Mouse (Mus musculus) cerebellum, adult 9-10 months (tissue): ENCODE results near the gene Myo10.
"Not testable (repeated sequence)": the region's sequence is repeated elsewhere in the genome, so short reads cannot be mapped to it uniquely, and the experiment has no call there.

Source experiments
- DNase-seq: peaks from one replicate; pipeline ENCODE4 v3.0.0; 2022

The Myo10 gene

GRCm38 (mm10) chr15:25694749-25695148, 72.4 kb downstream of the Myo10 start:
- DNase-seq: no peak

GRCm38 (mm10) chr15:25695253-25695652, 72.9 kb downstream of the Myo10 start:
- DNase-seq: no peak

DNA sequence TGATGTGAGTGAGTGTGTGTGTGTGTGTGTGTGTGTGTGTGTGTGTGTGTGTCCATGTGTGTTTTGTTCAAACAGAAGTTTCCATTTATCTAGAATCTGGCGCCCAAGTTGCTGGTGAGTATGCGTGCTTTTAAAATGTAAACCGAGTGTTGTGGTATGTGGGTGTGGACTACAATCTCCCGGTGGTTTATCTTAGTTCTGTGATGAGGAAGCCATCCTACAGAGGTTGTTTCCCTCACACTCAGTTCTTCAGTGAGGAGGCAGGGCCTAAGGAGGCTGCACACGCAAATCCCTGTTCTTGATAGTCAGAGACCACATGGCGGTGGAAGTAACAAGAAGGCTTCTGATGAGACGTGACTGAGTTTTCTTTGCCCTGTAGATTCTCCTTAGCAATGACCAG, 73.6 kb downstream of the Myo10 start:
- DNase-seq: no peak

- DNase-seq: peak; percentile 67
Observed at GRCm38 (mm10) chr15:25696660-25697059, 74.3 kb downstream of the Myo10 start.

GRCm38 (mm10) chr15:25699032-25699557, 76.8 kb downstream of the Myo10 start:
- DNase-seq: no peak

DNA sequence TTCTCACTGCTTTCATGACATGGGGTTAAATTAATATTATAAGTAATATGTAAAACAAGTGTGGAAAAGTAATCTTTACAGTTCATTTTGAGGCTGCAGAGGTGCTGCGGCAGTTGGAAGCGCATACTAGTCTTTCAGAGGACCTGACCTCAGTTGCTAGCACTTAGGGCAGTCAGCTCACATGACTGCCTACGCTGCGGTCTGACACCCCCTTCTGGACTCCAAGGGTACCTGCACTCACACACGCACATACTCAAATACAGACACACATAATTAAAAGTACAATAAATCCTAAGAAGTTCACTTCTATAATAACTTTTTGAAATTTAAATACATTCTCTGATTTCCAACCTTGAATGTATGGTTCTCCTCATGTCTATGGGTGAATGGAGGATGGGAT, 80.3 kb downstream of the Myo10 start:
- DNase-seq: no peak

DNA sequence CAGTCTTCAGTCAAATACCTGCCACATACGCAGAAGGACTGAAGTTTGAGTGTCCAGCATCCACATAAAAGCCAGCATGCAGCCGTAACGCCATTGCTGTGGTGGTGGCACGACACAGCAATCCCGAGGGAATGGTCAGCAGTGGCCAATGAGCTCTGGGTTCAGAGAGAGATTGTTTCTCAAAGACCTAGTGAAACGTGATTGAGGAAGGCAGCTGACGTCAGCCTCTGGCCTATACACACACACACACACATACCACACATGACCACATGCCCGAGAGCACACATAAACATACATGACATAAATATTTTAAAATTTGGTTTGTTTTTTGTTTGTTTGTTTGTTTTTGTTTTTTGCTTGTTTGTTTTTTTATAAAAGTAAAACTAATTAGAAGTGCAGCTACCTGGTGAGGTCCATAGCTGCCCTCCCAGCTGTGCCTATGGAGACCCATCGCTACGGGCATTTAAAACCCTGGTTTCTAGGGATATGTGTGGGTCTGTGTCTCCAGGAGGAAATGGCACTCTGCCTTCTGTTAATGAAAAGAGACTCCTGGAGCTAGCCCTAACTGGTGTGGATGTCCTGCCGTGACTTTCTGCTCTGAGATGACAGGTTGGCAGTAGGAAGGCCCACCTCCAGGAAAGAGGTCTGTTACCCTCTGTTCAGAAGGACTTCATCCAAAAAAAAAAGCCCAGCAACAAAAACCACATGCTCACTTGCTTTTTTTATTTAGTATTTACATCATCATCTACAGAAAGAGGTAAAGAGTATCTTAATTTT, 82.7 kb downstream of the Myo10 start:
- peak; percentile 63 for DNase-seq

GRCm38 (mm10) chr15:25706874-25707554, 84.7 kb downstream of the Myo10 start:
- no peak for DNase-seq

GRCm38 (mm10) chr15:25707891-25708290, 85.6 kb downstream of the Myo10 start:
- no peak for DNase-seq

DNA sequence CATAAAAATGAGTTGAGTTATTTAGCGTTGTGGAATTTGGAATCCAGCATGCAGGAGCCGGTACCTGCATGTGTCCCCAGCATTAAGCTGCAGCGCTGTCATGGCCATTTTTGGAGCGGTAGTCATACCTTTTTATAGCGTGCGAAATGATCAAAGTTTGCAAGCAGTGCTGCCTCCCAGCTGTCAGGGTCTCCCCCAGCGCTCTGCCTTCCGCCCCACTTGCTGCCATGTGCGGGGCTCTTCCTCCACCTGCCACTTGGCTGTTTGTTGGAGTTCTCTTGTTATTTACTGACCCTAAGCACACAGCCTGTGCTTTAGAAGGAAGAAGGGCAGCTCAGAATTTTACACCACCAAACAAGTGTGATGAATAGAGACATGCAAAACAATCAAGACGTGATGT, 88.6 kb downstream of the Myo10 start:
- DNase-seq: no peak

DNA sequence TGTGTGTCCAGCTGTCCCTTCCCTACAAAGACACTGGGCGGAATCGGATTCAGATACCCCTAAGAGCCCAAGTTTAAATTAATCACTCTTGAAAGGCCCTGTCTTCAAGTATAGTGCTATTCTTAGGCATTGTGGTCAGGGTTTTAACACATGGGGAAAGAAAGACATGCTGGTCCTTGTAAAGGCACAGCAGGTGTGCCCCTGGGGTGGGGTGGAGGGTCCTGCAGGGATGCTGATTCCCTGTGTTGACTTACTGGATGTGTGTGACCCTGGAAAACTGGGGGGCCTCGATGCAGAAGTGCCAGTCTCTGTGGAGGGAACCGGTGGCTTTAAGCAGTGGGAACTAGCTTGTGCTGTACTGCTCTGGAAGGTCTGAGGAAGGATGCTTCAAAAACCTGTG, 90.6 kb downstream of the Myo10 start:
- DNase-seq: peak; percentile 47

DNA sequence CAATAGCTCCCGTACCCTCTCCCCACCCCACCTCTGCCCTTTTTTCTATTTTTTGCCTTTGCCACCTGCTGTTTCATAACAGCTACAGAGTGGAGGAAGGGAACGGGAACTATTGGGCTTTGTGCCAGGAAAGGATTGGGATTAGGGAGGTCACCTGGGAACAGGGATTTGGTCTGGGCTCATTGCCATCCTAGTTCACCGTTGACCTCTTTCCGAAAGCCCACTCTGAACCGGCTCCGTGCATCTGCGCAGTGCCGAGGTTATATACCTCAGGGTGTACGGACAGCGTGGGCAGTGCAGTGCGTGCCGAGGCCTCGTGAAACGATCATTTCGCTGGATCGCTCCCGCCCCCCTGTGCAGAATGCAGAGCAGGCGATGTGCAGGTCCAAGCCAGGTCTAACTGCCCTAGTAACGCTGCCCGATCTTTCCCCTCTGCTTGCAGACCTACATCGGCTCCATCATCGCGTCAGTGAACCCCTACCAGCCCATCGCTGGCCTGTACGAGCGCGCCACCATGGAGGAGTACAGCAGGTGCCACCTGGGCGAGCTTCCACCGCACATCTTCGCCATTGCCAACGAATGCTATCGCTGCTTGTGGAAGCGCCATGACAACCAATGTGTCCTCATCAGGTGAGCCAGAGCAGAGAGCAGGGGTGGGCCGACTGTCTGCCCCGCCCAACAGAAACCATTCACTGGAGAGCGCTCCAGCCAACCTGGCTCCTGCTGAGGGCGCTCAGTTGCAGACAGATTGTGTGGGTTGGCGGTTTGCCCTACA, 91.4 kb downstream of the Myo10 start:
- peak; percentile 91 for DNase-seq

GRCm38 (mm10) chr15:25715218-25715995, 93.1 kb downstream of the Myo10 start:
- peak; percentile 89 for DNase-seq

DNA sequence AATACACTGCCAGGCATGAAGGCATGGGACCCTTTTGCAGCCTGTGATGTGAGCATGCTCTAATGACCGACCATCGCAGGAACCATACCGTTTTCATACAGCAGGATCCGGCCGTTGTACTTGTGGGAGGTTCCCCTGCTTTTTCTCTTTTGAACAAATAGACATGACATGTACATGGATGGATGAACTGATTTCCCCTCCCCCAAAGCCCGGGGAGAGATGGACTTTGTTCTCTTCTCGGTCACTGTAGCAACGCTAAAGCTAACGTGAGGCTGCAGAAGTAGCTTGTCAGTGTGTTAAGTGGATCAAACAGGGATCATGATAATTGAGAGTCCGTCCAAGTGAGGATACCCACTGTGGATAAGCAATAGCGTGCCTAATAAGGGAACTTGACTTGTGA, 93.7 kb downstream of the Myo10 start:
- DNase-seq: no peak

DNA sequence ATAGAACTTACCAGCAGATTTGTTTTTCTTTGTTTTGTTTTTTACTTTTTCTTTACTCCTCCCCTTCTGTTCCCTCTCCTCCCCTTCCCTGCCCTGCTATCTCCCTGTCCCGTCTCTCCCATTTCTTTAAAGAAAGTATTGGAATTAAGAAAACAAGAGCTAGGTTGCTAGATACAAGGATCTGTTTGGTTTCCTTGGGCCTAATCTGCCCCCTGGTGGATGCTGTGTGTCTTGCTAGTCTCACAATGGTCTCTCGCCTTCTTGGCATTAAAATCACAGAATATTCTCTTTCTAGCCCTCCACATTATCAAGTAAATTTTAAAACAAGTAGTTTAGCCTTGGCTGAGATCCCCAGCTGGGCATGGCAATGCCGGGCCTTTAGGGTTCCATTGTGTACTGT, 94.7 kb downstream of the Myo10 start:
- peak; percentile 86 for DNase-seq

DNA sequence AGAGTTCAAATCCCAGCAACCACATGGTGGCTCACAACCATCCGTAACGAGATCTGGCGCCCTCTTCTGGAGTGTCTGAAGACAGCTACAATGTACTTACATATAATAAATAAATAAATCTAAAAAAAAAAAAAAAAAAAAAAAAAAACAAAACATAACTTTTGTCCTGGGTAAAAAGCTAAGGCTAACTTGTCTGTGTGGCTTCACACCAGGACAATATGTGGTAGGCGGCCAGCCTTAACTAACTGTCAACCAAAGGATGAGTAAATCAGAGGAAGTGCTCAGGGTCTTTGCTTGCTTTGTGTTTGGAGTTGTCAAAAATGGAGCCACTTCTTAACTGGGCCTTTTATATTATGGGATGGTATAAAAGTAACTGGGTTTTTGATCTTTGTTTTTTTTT, 95.8 kb downstream of the Myo10 start:
- not testable (repeated sequence) for DNase-seq

DNA sequence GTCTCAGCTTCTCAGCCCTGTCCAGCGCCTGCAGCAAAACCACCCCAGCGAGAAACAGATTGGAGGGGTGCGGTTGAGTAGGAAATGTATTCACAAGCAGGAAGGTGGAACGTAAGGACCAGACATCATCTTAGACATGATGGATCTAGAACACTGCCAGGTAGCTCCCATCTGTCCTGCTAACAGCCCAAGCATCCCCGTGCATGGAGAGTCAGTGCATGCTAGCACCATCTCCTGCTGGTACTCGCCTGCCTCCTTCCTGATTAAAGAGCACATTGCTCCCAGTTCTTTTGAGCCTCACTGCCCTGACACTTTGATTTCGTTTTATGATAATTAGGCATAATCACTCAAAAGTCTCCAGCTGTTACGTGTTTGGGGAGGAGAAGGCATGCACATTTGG, 96.9 kb downstream of the Myo10 start:
- no peak for DNase-seq

GRCm38 (mm10) chr15:25720263-25720662, 97.9 kb downstream of the Myo10 start:
- no peak for DNase-seq

DNA sequence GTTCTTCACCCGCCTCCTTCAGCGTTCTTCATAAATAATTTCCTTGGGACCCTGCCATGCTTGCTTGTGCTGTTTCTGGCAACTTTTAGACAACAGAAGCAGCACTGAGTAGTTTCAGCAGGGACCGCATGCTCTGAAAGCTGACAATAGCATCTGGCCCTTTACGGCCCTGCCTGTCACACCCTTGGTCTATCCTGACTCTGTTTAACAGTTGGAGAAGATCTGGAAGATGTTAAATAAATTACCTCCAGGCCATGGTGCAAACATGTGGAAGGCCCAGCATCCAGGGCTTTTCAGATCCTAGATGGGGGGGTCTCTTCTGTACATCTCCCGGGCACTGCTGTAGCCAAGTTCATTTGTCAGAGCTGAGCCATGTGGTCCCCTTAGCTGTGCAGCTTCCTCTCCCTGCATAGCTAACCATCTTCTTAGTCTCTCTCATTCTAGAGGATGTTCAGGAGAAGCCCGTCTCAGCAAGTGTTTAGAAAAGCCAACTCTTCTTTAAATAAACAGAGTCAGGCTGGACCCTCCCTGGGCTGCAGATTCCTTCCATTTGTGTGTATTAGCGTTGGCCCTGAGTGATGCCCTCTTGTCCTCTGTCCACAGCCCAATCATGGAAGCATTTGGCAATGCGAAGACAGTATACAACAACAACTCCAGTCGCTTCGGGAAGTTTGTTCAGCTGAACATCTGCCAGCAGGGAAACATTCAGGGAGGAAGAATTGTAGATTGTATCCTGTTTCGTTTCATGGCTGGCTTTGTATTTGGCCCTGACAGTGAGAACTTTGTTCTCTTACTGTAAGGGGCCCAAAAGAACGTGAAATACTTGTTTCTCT, 101.2 kb downstream of the Myo10 start:
- no peak for DNase-seq

GRCm38 (mm10) chr15:25724549-25724948, 102.2 kb downstream of the Myo10 start:
- no peak for DNase-seq

DNA sequence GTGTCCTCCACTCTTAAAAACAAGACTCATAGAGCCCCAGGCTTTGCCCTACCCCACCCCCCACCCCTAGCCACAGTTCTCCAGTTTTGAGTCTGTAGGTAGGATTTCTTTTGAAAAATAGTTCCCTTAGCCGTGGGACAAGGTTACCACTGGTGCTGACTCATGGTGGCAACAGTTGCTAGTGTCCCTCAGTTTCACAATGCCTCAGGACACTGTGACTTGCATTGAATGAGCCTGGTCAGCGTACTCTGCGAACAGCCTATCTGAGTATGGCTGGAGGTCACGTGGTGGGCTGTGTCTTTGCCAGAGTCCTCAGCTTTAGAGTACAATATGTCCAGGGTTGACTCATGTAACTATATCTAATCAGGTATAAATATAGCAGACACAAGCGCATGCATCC, 104.5 kb downstream of the Myo10 start:
- DNase-seq: no peak

DNA sequence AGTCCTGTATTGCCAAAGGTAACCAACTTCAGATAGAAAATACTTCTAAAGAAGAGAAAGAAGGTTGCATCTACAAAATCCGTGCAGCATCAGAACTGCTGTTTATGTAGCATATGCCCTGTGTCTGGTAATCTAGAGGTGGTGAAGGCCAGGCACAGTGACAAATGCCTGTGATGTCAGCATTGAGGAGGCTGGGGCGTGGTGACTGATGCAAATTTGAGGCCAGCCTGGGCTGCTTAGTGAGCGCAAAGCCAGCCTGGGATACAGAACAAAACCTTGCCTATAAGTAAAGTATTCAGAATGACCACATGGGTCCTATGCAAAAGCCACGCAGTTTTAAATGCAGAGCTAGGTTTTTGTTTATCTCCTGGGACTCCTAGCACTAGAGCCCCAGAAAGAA, 106.2 kb downstream of the Myo10 start:
- no peak for DNase-seq
